Mouse (Mus musculus) brain, embryonic 14.5 days (tissue): ENCODE results near the gene Dpm1.

Source experiments
- CTCF ChIP-seq: fragments of 200-500 bp; IDR thresholded peaks from 2 replicates; pipeline ENCODE4 v1.5.1; 2012; ENCODE audit warnings: inconsistent platforms, mild to moderate bottlenecking, moderate library complexity, borderline replicate concordance; ENCODE audit not compliant: insufficient read depth, insufficient read length; ENCODE audit errors: extremely low read depth
- POLR2A ChIP-seq: fragments of 200-500 bp; IDR thresholded peaks from 2 replicates; pipeline ENCODE4 v1.6.1; 2012; ENCODE audit warnings: mild to moderate bottlenecking, inconsistent platforms, borderline replicate concordance; ENCODE audit not compliant: poor library complexity, insufficient read depth, insufficient read length, severe bottlenecking; ENCODE audit errors: extremely low read depth

- TF ChIP-seq CTCF (no peak), POLR2A (no peak)
Observed at GRCm38 (mm10) chr2:168233286-168233685, 2.9 kb upstream of the Dpm1 start.
